Mouse (Mus musculus) E14TG2a.4 (cell line): ENCODE results near the gene Gm37240.
A peak's percentile ranks its signal among the peaks of the same experiment; 100 is the strongest.
"Not testable (repeated sequence)": the region's sequence is repeated elsewhere in the genome, so short reads cannot be mapped to it uniquely, and the experiment has no call there.

Experiments
- H3K27me3 ChIP-seq: 2 replicates; pipeline ENCODE4 v1.6.1; 2014; ENCODE audit warnings: low read length, control low read depth; ENCODE audit not compliant: insufficient read depth
- H3K36me3 ChIP-seq: 2 replicates; pipeline ENCODE4 v1.6.1; 2014; ENCODE audit warnings: low read length, control low read depth; ENCODE audit not compliant: insufficient read depth
- H3K4me1 ChIP-seq: replicated peaks from 2 replicates; pipeline ENCODE4 v1.6.1; 2014; ENCODE audit warnings: low read depth, low read length, control low read depth
- H3K4me3 ChIP-seq: replicated peaks from 2 replicates; pipeline ENCODE4 v1.5.1; 2014; ENCODE audit warnings: mild to moderate bottlenecking, low read length
- H3K9me3 ChIP-seq: 2 replicates; pipeline ENCODE4 v1.6.1; 2014; ENCODE audit warnings: low read length, control low read depth
- CTCF ChIP-seq: conservative IDR thresholded peaks from 2 replicates; pipeline ENCODE4 v1.5.1; 2014; ENCODE audit warnings: low read length
- NANOG ChIP-seq: IDR thresholded peaks from 2 replicates; pipeline ENCODE4 v1.6.1; 2014; ENCODE audit warnings: borderline replicate concordance, low read length, mixed read lengths
- POU5F1 ChIP-seq: IDR thresholded peaks from 2 replicates; pipeline ENCODE4 v1.6.1; 2014; ENCODE audit warnings: low read length, borderline replicate concordance

Gm37240 gene

DNA sequence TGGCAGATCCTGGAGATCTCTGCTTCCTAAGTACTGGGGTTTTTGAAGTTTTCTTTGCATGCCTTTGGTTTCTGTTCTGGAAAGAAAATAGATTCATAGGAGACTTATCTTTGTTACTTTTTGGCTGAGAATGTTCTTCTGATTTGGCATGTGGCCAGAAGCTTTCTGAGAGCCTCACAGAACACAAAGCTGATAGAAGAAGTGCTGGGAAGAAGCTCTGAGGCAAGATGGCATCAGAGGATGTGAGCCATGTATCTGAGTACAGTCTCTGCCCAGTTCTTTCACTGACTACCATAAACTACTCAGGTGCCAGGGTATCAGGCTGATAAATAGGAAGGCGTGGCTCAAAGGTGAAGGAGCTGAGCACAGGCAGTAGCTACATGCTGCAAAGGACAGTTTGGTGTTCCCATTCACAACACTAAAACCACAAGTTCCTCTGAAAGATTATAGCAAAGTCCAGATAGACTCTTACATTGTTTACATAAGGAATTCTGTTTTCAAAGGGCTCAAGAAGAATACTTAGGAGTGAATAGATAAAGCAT lies 1019.8 kb downstream of the Gm37240 start:
- H3K27me3 ChIP-seq = no peaks in the 10 kb centered on the region
- peaks cover 14% of the 10 kb centered on the region; the same call in 1 of the 2 replicates for H3K4me1 ChIP-seq
- TF ChIP-seq POU5F1 = no peak
- no peak for TF ChIP-seq CTCF
- TF ChIP-seq NANOG = no peak
- H3K36me3 ChIP-seq = peaks cover 17% of the 10 kb centered on the region
- no peaks in the 10 kb centered on the region for H3K9me3 ChIP-seq
- no peak overlapping the region for H3K4me3 ChIP-seq

- no peaks in the 10 kb centered on the region for H3K27me3 ChIP-seq
- no peaks in the 10 kb centered on the region for H3K9me3 ChIP-seq
- peaks cover 14% of the 10 kb centered on the region; the same call in 1 of the 2 replicates for H3K4me1 ChIP-seq
- peaks cover 17% of the 10 kb centered on the region for H3K36me3 ChIP-seq
- no peak overlapping the region for H3K4me3 ChIP-seq
- TF ChIP-seq CTCF (no peak), NANOG (no peak), POU5F1 (no peak)
Measured at GRCm38 (mm10) chr3:84866866-84867265, 1020.5 kb downstream of the Gm37240 start.

- H3K4me3 ChIP-seq = no peak overlapping the region
- no peaks in the 10 kb centered on the region for H3K27me3 ChIP-seq
- H3K9me3 ChIP-seq = no peaks in the 10 kb centered on the region
- no peak for TF ChIP-seq POU5F1
- TF ChIP-seq CTCF = no peak
- no peak for TF ChIP-seq NANOG
- peaks cover 14% of the 10 kb centered on the region; the same call in 1 of the 2 replicates for H3K4me1 ChIP-seq
- H3K36me3 ChIP-seq = peaks cover 12% of the 10 kb centered on the region
Measured at GRCm38 (mm10) chr3:84865684-84866083, 1021.6 kb downstream of the Gm37240 start.

DNA sequence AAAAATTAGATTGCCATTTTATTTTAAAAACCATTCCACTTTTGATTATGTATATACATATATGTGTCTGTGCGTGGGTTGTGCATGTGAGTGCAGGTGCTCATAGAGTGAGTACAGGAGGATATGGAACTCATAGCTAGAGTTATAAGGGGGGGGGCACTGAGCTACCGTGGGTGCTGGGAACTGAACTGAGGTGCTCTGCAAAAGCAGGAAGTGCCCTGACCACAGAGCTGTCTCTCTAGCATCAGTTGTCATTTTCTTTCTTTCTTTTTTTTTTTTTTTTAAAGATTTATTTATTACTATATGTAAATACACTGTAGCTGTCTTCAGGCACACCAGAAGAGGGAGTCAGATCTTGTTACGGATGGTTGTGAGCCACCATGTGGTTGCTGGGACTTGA lies 1025.5 kb downstream of the Gm37240 start:
- H3K36me3 ChIP-seq, H3K9me3 ChIP-seq, H3K27me3 ChIP-seq, H3K4me3 ChIP-seq, H3K4me1 ChIP-seq: not testable (repeated sequence)

- TF ChIP-seq NANOG (no peak), CTCF (no peak)
- no peaks in the 10 kb centered on the region for H3K9me3 ChIP-seq
- H3K27me3 ChIP-seq = no peaks in the 10 kb centered on the region
- H3K4me1 ChIP-seq = peaks cover 7% of the 10 kb centered on the region
- H3K36me3 ChIP-seq = peaks cover 8% of the 10 kb centered on the region; the same call in 1 of the 2 replicates
- H3K4me3 ChIP-seq = no peak overlapping the region
Measured at GRCm38 (mm10) chr3:84860669-84861068, 1026.6 kb downstream of the Gm37240 start.

DNA sequence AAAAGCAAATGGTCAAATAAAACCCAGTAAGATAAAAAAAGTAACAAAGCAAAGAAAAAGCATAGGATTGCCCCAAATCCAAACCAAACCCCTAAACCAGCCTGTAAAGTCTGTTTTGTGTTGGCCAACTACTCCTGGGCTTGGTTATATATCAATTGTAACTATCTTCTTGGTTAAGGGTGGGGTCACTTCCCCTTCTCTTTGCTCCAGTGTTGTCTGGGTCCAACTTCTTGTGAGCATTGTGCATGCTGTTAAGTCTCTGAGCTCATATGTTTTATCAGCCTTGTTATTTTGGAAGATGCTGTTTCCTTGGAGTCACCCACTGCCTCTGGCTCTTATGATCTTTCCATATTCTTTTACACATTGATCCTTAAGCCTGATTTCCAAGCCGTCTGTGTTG lies 1032.9 kb downstream of the Gm37240 start:
- TF ChIP-seq NANOG (no peak), CTCF (no peak), POU5F1 (no peak)
- Histone ChIP-seq H3K4me1 (peaks cover 52% of the 10 kb centered on the region), H3K4me3 (no peak overlapping the region), H3K36me3 (no peaks in the 10 kb centered on the region; the same call in 1 of the 2 replicates), H3K9me3 (no peaks in the 10 kb centered on the region), H3K27me3 (no peaks in the 10 kb centered on the region)

DNA sequence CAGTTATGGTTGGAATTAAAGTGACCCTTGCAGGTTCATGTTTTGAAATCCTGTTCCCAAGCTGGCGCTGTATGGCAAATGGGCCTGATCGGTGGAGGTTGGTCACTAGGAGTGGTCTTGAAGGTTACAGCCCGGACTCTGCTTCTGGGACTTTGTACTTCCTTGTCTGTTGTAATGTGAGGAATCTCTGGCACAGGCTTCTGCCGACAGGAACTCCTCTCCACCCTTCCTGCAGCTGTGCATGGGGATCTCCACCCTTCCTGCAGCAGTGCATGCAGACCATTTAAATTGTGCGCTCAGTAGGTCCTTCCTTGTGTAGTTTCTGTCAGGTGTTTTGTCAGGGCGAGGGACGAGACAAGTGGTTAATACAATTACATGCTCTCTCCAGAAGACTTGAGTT lies 1034.4 kb downstream of the Gm37240 start:
- no peaks in the 10 kb centered on the region; the same call in 1 of the 2 replicates for H3K36me3 ChIP-seq
- no peaks in the 10 kb centered on the region for H3K27me3 ChIP-seq
- TF ChIP-seq NANOG (no peak), POU5F1 (no peak), CTCF (no peak)
- peak overlapping the region; percentile 39; the same call in 1 of the 2 replicates for H3K4me3 ChIP-seq
- H3K9me3 ChIP-seq = no peaks in the 10 kb centered on the region
- peaks cover 57% of the 10 kb centered on the region for H3K4me1 ChIP-seq

DNA sequence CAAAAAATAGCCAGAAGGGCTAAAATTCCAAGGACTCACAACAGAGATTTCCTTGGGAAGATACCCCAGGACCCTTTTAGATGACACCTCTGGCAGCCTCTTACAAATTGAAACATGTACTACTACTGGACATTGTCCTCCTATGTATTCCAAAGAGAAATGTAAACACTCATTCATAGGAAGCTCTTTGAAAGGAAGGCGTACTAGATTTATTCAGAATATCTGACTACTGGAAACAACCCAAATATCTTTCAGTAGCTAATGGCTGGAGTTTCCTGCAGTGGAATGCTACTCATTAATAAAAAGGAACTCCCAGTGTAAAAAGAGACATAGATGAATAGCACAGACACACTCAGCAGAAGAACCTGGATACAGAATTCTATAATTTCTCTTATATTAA lies 1035.5 kb downstream of the Gm37240 start:
- TF ChIP-seq NANOG (no peak), CTCF (no peak), POU5F1 (no peak)
- Histone ChIP-seq H3K4me3 (no peak overlapping the region), H3K27me3 (no peaks in the 10 kb centered on the region), H3K4me1 (peaks cover 59% of the 10 kb centered on the region), H3K36me3 (no peaks in the 10 kb centered on the region; the same call in 1 of the 2 replicates), H3K9me3 (no peaks in the 10 kb centered on the region)

DNA sequence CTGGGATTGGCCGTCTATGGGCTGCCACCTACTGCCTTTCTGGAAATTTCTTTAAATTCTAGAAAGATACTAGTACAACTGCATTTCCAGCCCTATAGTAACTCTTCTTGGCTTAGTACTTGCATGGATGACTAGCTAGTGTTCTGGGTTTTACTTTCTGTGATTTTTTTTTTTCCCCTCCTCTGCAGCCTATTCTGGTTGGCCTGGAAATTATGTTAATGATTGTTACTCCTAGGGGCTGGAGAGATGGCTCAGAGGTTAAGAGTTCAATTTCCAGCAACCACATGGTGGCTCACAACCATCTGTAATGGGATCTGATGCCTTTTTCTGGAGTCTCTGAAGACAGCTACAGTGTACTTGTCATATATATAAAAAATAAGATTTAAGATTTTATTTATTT lies 1036.9 kb downstream of the Gm37240 start:
- H3K27me3 ChIP-seq = no peaks in the 10 kb centered on the region
- peaks cover 57% of the 10 kb centered on the region for H3K4me1 ChIP-seq
- TF ChIP-seq NANOG = no peak
- TF ChIP-seq POU5F1 = no peak
- TF ChIP-seq CTCF = no peak
- no peaks in the 10 kb centered on the region; the same call in 1 of the 2 replicates for H3K36me3 ChIP-seq
- H3K9me3 ChIP-seq = no peaks in the 10 kb centered on the region
- no peak overlapping the region for H3K4me3 ChIP-seq
